Mouse (Mus musculus) left cerebral cortex, adult 9 months (tissue): ENCODE results near the gene Setdb2.
"Not testable (repeated sequence)": the region's sequence is repeated elsewhere in the genome, so short reads cannot be mapped to it uniquely, and the experiment has no call there.

Source experiments
- DNase-seq, 2 experiments: peaks; one replicate each; pipeline ENCODE4 v3.0.0; 2022; ENCODE audit warnings: low spot score in 2 of 2

The Setdb2 gene

GRCm38 (mm10) chr14:59440558-59441471, at the start of gene Setdb2, which contains the start of gene Cab39l:
Gene Setdb2, minus strand, starts transcription at chr14:59440884.
Gene Cab39l, plus strand, starts transcription at chr14:59440972.
- DNase-seq = peak; percentile 88 to 96

GRCm38 (mm10) chr14:59485247-59485810, 44.6 kb upstream of the Setdb2 start:
- DNase-seq = no peak

- peak; percentile 28 to 40 for DNase-seq
These were observed 38.0 kb upstream of the Setdb2 start for GRCm38 (mm10) chr14:59478699-59479098.

- DNase-seq = no peak
These were observed 30.1 kb upstream of the Setdb2 start for GRCm38 (mm10) chr14:59470781-59471180.

- DNase-seq = peak in 1 of 2 experiments; percentile 8
These were observed 27.1 kb upstream of the Setdb2 start for GRCm38 (mm10) chr14:59467798-59468197.

GRCm38 (mm10) chr14:59466503-59466902, 25.8 kb upstream of the Setdb2 start:
- DNase-seq = no peak

- DNase-seq = no peak
These were observed 7.3 kb upstream of the Setdb2 start for GRCm38 (mm10) chr14:59447981-59448380.

- DNase-seq = no peak
These were observed 4.7 kb upstream of the Setdb2 start for GRCm38 (mm10) chr14:59445421-59445820.

- no peak for DNase-seq
These were observed 755 bp upstream of the Setdb2 start for GRCm38 (mm10) chr14:59441472-59441805.

GRCm38 (mm10) chr14:59440039-59440438, 645 bp downstream of the Setdb2 start:
- no peak for DNase-seq

- no peak for DNase-seq
These were observed 2.2 kb downstream of the Setdb2 start for GRCm38 (mm10) chr14:59438505-59438904.

GRCm38 (mm10) chr14:59437398-59437797, 3.3 kb downstream of the Setdb2 start:
- no peak for DNase-seq

GRCm38 (mm10) chr14:59435206-59435605, 5.5 kb downstream of the Setdb2 start:
- DNase-seq = no peak

- DNase-seq = no peak
These were observed 6.8 kb downstream of the Setdb2 start for GRCm38 (mm10) chr14:59433902-59434301.

GRCm38 (mm10) chr14:59430556-59430955, 10.1 kb downstream of the Setdb2 start:
- DNase-seq = no peak

- no peak for DNase-seq
These were observed 17.6 kb downstream of the Setdb2 start for GRCm38 (mm10) chr14:59422912-59423663.

- no peak for DNase-seq
These were observed 22.5 kb downstream of the Setdb2 start for GRCm38 (mm10) chr14:59418171-59418570.

GRCm38 (mm10) chr14:59414979-59415378, 25.7 kb downstream of the Setdb2 start:
- not testable (repeated sequence) for DNase-seq

- DNase-seq = no peak
These were observed 43.7 kb downstream of the Setdb2 start for GRCm38 (mm10) chr14:59396999-59397398.

GRCm38 (mm10) chr14:59395281-59395680, 45.4 kb downstream of the Setdb2 start, which contains the start of gene Phf11c:
Gene Phf11c, minus strand, starts transcription at chr14:59395381.
- DNase-seq = no peak

- peak in 1 of 2 experiments; percentile 59 for DNase-seq
These were observed 50.5 kb downstream of the Setdb2 start for GRCm38 (mm10) chr14:59390181-59390580.

- no peak for DNase-seq
These were observed 51.2 kb downstream of the Setdb2 start for GRCm38 (mm10) chr14:59389532-59389931.
